Mouse (Mus musculus): ENCODE measurements around the gene Gm20388. TPM values are rescaled to one million over a fixed set of nuclear protein-coding genes. Genes with fewer than 3 reads are reported as not detected.

The Gm20388 gene
- polyA plus RNA-seq, 1 experiment = 18.7 TPM

DNA sequence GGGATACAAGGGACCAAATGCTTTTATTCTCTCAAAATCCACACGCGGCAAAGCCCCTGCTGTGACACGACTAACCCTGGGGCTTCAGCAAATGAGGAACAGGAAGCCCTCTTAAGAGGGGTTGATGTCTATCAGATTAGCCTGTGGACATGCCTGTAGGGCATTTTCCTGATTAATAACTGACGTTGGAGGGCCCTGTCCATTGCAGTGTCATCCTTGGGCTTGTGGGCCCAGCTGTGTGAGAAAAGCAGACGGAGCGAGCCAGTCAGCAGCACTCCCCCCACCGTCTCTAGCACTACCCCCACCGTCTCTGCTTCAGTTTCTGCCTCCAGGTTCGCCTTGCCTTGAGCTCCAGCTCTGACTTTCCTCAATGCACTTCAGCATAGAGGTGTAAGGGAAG is 2856.6 kb downstream of the Gm20388 start:
- Histone ChIP-seq H3K27ac (ENCODE audit: insufficient read depth, low read length) (no peak overlapping the region), H3K27me3 (ENCODE audit: control insufficient read depth, insufficient read depth, low read length) (no peaks in the 10 kb centered on the region), H3K4me3 (replicated peaks; ENCODE audit: insufficient read depth, low read depth, low read length) (no peak overlapping the region), H3K4me1 (ENCODE audit: control insufficient read depth, insufficient read depth, low read length) (peaks cover 14% of the 10 kb centered on the region)
- no peak for DNase-seq
- 50% methylated on average over 9 of the region's 9 CpGs for WGBS
- TF ChIP-seq CTCF (IDR thresholded peaks at IDR 0.05; ENCODE audit: borderline replicate concordance, insufficient read depth, low read depth, low read length) = no peak
- TF ChIP-seq POLR2A (IDR thresholded peaks at IDR 0.05; ENCODE audit: borderline replicate concordance, insufficient read depth, low read length) = no peak

DNA sequence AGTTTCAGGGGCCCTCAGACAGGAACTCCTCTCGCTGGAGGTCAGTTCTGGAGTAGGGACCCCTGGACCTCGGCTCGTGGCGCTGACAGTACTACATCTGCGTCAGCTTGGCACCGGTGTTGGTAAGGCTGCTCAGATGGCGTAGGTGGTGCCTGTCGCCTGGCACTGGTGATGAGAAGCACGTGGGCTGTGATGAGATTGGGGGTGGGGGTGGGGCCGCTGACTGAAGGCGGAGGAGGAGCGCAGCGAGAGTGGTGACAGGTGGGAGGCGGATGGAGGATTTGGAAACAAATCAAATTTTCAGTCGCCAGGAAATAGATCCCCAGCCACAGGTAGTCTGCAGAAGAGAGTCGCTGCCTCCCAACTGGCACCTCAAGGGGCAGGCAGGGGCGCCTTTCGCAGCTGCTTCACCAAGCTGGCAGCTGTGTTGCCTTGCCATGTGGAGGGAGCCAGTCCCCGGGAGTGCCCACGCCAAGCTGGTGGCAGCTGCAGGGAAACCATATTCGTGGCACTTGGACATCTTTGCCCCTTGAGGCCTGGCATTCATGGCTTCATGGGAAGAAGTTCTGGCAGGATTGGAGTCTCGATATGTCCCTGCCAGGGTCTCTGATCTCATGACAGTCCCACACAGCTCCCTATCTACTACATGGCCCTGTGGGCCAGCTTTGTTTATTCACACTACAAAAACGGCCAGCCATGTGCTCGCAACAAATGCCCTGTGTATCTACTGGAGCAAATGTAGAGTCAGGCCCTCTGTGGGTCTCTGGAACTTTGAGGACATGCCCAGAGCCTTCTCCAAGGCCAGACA is 2858.8 kb downstream of the Gm20388 start:
- WGBS = 12% methylated on average over 24 of the region's 24 CpGs
- H3K27me3 ChIP-seq (ENCODE audit: control insufficient read depth, insufficient read depth, low read length) = no peaks in the 10 kb centered on the region
- no peak for TF ChIP-seq POLR2A (IDR thresholded peaks at IDR 0.05; ENCODE audit: borderline replicate concordance, insufficient read depth, low read length)
- peak; percentile 71 to 73 for DNase-seq
- no peak overlapping the region for H3K27ac ChIP-seq (ENCODE audit: insufficient read depth, low read length)
- H3K4me3 ChIP-seq (replicated peaks; ENCODE audit: insufficient read depth, low read depth, low read length) = no peak overlapping the region
- H3K4me1 ChIP-seq (ENCODE audit: control insufficient read depth, insufficient read depth, low read length) = peaks cover 11% of the 10 kb centered on the region; the same call in 1 of the 2 replicates

DNA sequence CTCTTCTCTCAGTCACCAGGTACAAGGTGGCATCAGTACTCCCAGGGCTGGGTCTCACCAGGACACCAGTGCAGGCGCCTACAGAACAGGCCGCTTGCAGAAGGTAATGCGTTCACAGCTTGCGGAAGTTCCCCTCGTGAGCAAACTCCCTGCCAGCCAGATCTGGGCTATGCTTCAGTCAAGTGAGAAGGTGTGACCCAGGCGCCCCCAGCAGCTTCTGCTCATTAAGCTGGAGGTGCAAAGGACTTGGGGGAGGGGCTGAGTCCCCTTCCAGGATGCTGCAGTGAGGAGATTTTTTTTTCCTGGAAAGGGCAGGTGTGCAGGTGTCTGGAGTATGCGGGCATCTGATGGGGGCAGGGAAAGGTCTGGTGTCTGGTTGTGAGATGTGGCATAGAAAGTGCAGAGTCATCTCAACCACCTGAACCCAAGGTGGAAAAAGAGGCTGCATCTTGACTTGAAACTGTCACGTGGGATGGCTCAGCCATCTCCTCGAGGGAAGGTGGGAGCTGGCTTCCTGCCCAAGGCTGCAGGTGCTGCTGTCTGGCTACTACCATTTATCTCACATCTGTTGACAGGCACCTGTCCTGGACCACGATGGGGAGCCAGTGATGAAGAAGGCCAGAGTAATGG is 2861.9 kb downstream of the Gm20388 start:
- Histone ChIP-seq H3K4me3 (replicated peaks; ENCODE audit: insufficient read depth, low read depth, low read length) (no peak overlapping the region), H3K4me1 (ENCODE audit: control insufficient read depth, insufficient read depth, low read length) (peaks cover 16% of the 10 kb centered on the region; the same call in 1 of the 2 replicates), H3K27ac (ENCODE audit: insufficient read depth, low read length) (no peak overlapping the region), H3K27me3 (ENCODE audit: control insufficient read depth, insufficient read depth, low read length) (no peaks in the 10 kb centered on the region)
- 54% methylated on average over 10 of the region's 10 CpGs for WGBS
- no peak for DNase-seq
- TF ChIP-seq POLR2A (IDR thresholded peaks at IDR 0.05; ENCODE audit: borderline replicate concordance, insufficient read depth, low read length) (no peak), CTCF (IDR thresholded peaks at IDR 0.05; ENCODE audit: borderline replicate concordance, insufficient read depth, low read depth, low read length) (no peak)

DNA sequence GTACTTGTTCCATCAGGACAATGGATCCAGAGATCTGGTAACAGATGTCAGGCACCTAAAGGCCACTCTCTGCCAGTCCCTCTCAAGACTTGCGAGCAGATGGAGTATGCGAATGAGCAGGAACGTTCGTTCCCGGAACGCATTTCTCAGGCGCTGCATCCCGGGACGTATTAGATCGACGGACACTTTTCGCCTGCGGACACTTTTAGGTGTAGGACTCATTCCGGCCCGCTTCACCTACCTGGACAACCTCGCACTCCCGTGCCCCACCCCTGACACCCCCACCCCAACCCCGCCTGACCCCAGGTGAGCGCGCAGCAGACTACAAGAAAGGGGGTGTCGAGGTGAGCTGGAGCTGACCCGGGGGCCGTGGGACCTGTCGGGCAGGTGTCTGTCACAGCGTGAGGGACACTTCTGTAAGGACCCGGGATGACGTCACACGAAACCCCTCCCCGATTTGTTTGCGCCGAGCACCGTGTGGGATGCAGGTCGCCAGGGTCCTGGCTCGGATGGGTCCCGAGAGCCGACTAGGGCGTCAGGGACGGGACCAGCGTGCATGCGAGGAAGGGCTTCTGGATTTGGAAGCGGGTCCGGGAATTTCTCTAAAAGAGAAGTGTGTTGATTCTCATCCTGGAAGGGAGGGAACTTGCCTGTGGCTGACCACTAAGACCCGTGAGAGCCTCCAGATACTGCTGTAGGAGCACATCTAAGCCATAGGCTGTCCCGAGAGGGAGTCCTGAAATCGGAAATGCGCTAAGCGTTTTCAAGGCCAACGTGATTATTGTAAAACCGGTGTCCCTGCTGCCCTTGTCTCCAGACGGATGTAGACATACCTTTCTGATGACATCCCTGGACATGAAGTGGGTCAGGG is 2864.9 kb downstream of the Gm20388 start, which contains the start of gene Acsf3:
TSS of gene Acsf3 (plus strand) at position 202 of the 871 bp plus-strand sequence.
- peak within 1 kb of the TSS; percentile 20 for H3K27ac ChIP-seq (ENCODE audit: insufficient read depth, low read length)
- TF ChIP-seq CTCF (IDR thresholded peaks at IDR 0.05; ENCODE audit: borderline replicate concordance, insufficient read depth, low read depth, low read length) (no peak), POLR2A (IDR thresholded peaks at IDR 0.05; ENCODE audit: borderline replicate concordance, insufficient read depth, low read length) (peak; percentile 66; the same call in 1 of the 2 replicates)
- WGBS = under 1% methylated on average over 50 of the region's 50 CpGs
- no peaks in the 10 kb centered on the region for H3K27me3 ChIP-seq (ENCODE audit: control insufficient read depth, insufficient read depth, low read length)
- peak; percentile 78 to 88 for DNase-seq
- peak within 1 kb of the TSS; percentile 94 for H3K4me3 ChIP-seq (replicated peaks; ENCODE audit: insufficient read depth, low read depth, low read length)
- 0 out of 2 replicates have a peak, but pooled peaks cover 5% of the 10 kb centered on the region for H3K4me1 ChIP-seq (ENCODE audit: control insufficient read depth, insufficient read depth, low read length)

DNA sequence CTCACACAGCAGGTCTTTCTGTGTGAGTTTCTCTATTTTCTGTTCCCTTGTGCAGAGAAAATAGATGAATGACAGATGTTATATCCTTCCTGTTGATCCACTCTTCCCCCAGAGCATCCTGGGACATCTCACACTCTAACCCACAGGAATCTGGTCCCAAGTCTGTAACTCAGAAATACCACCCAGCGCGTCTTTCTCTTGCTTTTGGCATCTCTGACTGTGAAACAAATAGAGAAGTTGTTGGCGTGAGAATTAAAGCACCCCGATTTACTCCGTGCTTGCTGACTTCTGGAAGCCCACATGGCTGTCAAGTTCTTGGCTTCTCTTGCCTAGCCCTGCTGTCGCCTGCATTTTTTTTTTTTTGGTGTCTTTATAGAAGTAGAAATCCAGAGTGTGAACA is 2867.1 kb downstream of the Gm20388 start:
- WGBS = 21% methylated on average over 6 of the region's 6 CpGs
- Histone ChIP-seq H3K27ac (ENCODE audit: insufficient read depth, low read length) (no peak overlapping the region), H3K27me3 (ENCODE audit: control insufficient read depth, insufficient read depth, low read length) (no peaks in the 10 kb centered on the region), H3K4me3 (replicated peaks; ENCODE audit: insufficient read depth, low read depth, low read length) (no peak overlapping the region), H3K4me1 (ENCODE audit: control insufficient read depth, insufficient read depth, low read length) (0 out of 2 replicates have a peak, but pooled peaks cover 5% of the 10 kb centered on the region)
- TF ChIP-seq CTCF (IDR thresholded peaks at IDR 0.05; ENCODE audit: borderline replicate concordance, insufficient read depth, low read depth, low read length) = no peak
- no peak for TF ChIP-seq POLR2A (IDR thresholded peaks at IDR 0.05; ENCODE audit: borderline replicate concordance, insufficient read depth, low read length)
- DNase-seq = no peak

DNA sequence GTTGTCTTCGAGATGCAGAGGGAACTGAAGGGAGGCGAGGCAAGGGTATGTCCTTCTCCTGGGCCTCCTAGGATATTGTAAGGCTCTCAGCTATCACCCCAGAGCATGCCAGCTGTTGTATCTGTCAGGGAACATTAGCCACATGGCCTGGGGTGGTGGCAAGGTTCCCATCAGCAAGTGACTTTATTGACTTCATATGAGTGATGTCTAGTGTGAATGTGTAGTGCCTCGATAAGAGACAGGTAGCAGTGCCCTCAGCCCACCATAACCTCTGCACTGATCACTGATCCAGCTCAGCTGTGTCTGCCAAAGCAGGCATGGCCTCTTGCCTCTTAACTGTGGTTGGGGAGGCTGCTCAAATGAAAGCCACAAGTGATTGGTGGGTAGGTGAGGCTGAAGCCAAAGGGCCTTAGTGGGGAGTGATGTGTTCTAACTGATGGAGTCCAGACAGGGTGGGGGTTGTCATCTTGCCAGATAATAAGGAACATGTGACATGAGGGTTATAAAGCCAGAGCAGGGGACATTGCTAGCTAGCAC is 2868.1 kb downstream of the Gm20388 start:
- no peak overlapping the region for H3K4me3 ChIP-seq (replicated peaks; ENCODE audit: insufficient read depth, low read depth, low read length)
- WGBS = 14% methylated on average over 3 of the region's 3 CpGs
- no peak overlapping the region for H3K27ac ChIP-seq (ENCODE audit: insufficient read depth, low read length)

DNA sequence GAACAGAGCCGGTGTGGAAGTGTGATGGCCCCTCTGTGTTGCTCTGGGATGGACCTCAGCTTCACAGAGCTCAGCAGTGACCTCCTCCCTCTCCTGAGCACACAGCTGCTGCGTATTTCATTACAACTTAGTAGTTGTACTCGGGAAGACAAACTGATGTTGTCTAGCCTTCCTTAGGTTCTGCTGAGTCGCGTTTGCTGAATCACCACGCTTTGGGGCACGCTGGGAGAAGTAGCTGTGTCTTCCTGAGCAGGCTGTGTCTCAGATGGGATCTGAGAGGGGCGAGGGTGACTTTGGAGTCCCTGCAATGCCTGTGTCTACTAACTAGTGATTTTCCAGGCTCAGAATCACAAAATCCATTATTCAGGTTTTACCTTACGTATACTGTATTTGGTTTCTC is 2868.6 kb downstream of the Gm20388 start:
- WGBS = 62% methylated on average over 9 of the region's 9 CpGs
- Histone ChIP-seq H3K4me3 (replicated peaks; ENCODE audit: insufficient read depth, low read depth, low read length) (no peak overlapping the region), H3K27ac (ENCODE audit: insufficient read depth, low read length) (no peak overlapping the region), H3K27me3 (ENCODE audit: control insufficient read depth, insufficient read depth, low read length) (no peaks in the 10 kb centered on the region), H3K4me1 (ENCODE audit: control insufficient read depth, insufficient read depth, low read length) (0 out of 2 replicates have a peak, but pooled peaks cover 5% of the 10 kb centered on the region)
- DNase-seq = no peak
- TF ChIP-seq POLR2A (IDR thresholded peaks at IDR 0.05; ENCODE audit: borderline replicate concordance, insufficient read depth, low read length) (no peak), CTCF (IDR thresholded peaks at IDR 0.05; ENCODE audit: borderline replicate concordance, insufficient read depth, low read depth, low read length) (no peak)

More for the DNA sequence above, 2868.1 kb downstream of the Gm20388 start:
- Histone ChIP-seq H3K27me3 (ENCODE audit: control insufficient read depth, insufficient read depth, low read length) (no peaks in the 10 kb centered on the region), H3K4me1 (ENCODE audit: control insufficient read depth, insufficient read depth, low read length) (0 out of 2 replicates have a peak, but pooled peaks cover 5% of the 10 kb centered on the region)
- TF ChIP-seq CTCF (IDR thresholded peaks at IDR 0.05; ENCODE audit: borderline replicate concordance, insufficient read depth, low read depth, low read length) (no peak), POLR2A (IDR thresholded peaks at IDR 0.05; ENCODE audit: borderline replicate concordance, insufficient read depth, low read length) (no peak)
- DNase-seq = no peak
